Comparison of ENCODE assay signal across 9 mouse cellular contexts in genomic region chr3:79994029-79994539, GRCm38 (mm10).
DNase-seq lines count a peak whose midpoint lies in the region; ATAC-seq and TF ChIP-seq lines count a peak whose summit lies in the region.
"Had no signal": no experiment of that assay in that cellular context is flagged by ENCODE, and none has a peak within 500 bp of the region (broad histone marks: within the 10 kb centered on the region; RNA-seq: fewer than 3 reads in every experiment).

No protein-coding gene starts in this region.

- 8% methylated on average over 5 of the region's 5 CpGs for WGBS in lung, postnatal 0 days
- 17% methylated on average over 5 of the region's 5 CpGs for WGBS in stomach, embryonic 16.5 days
- 73% methylated on average over 5 of the region's 5 CpGs for WGBS in forebrain, postnatal 0 days
- WGBS in midbrain, embryonic 13.5 days, result 77% methylated on average over 5 of the region's 5 CpGs

- H3K4me3 ChIP-seq in lung, postnatal 0 days (ENCODE audit: low read depth, low read length), result no peak overlapping the region
- peak overlapping the region; percentile 54 for H3K4me3 ChIP-seq in erythroblast, embryonic 14.5 days (replicated peaks)
- no peak overlapping the region for H3K4me3 ChIP-seq in stomach, embryonic 16.5 days (replicated peaks; ENCODE audit: low read length)
- no peak overlapping the region for H3K4me3 ChIP-seq in forebrain, postnatal 0 days (ENCODE audit: low read depth, low read length)
- H3K4me3 ChIP-seq in midbrain, embryonic 13.5 days (replicated peaks), result no peak overlapping the region

- H3K9ac ChIP-seq in lung, postnatal 0 days (replicated peaks; ENCODE audit: low read depth), result no peak overlapping the region
- H3K9ac ChIP-seq in stomach, embryonic 16.5 days (ENCODE audit: low read length), result no peak overlapping the region
- H3K9ac ChIP-seq in forebrain, postnatal 0 days, result no peak overlapping the region
- H3K9ac ChIP-seq in midbrain, embryonic 13.5 days (replicated peaks), result no peak overlapping the region

- H3K4me1 ChIP-seq in lung, postnatal 0 days (ENCODE audit: insufficient read depth, low read depth, low read length), result no peaks in the 10 kb centered on the region
- peaks cover 48% of the 10 kb centered on the region for H3K4me1 ChIP-seq in erythroblast, embryonic 14.5 days (ENCODE audit: control insufficient read depth)
- H3K4me1 ChIP-seq in stomach, embryonic 16.5 days (ENCODE audit: control insufficient read depth, insufficient read depth, low read length), result peaks cover 12% of the 10 kb centered on the region
- no peaks in the 10 kb centered on the region for H3K4me1 ChIP-seq in forebrain, postnatal 0 days (ENCODE audit: insufficient read depth)
- H3K4me1 ChIP-seq in midbrain, embryonic 13.5 days (replicated peaks), result no peaks in the 10 kb centered on the region

- peak; percentile 67 for ATAC-seq in lung, postnatal 0 days
- peak; percentile 56 for ATAC-seq in stomach, embryonic 16.5 days (ENCODE audit: insufficient read depth, low FRiP score)
- ATAC-seq in forebrain, postnatal 0 days, result no peak
- ATAC-seq in midbrain, embryonic 13.5 days, result no peak
- ATAC-seq: hindbrain, embryonic 16.5 days had no signal

- TF ChIP-seq CTCF in lung, postnatal 0 days (IDR thresholded peaks at IDR 0.05), result no peak
- no peak for TF ChIP-seq CTCF in forebrain, postnatal 0 days (IDR thresholded peaks at IDR 0.05; ENCODE audit: low read depth)

- TF ChIP-seq EP300 in lung, postnatal 0 days (IDR thresholded peaks at IDR 0.05), result peak; percentile 69

- DNase-seq in lung, postnatal 0 days (ENCODE audit: low spot score), result peak; percentile 58
- no peak for DNase-seq in lung, postnatal 25 days (ENCODE audit: low spot score)
- peak; percentile 80 for DNase-seq in liver
- DNase-seq in forebrain, postnatal 0 days, result no peak
- DNase-seq in gastrocnemius, postnatal 36 days, result no peak

- no peak overlapping the region for H3K27ac ChIP-seq in lung, postnatal 0 days (ENCODE audit: low read length)
- peak overlapping the region; percentile 64 for H3K27ac ChIP-seq in stomach, embryonic 16.5 days (ENCODE audit: low read length)
- H3K27ac ChIP-seq in forebrain, postnatal 0 days (ENCODE audit: low read depth, low read length), result no peak overlapping the region
- no peak overlapping the region for H3K27ac ChIP-seq in midbrain, embryonic 13.5 days

- H3K36me3 ChIP-seq in lung, postnatal 0 days (ENCODE audit: insufficient read depth, low read length), result no peaks in the 10 kb centered on the region
- H3K36me3 ChIP-seq in erythroblast, embryonic 14.5 days (ENCODE audit: control insufficient read depth), result no peaks in the 10 kb centered on the region
- H3K36me3 ChIP-seq in stomach, embryonic 16.5 days (ENCODE audit: control insufficient read depth, insufficient read depth, low read length), result no peaks in the 10 kb centered on the region
- no peaks in the 10 kb centered on the region for H3K36me3 ChIP-seq in forebrain, postnatal 0 days (ENCODE audit: insufficient read depth)
- no peaks in the 10 kb centered on the region for H3K36me3 ChIP-seq in midbrain, embryonic 13.5 days

- H3K9me3 ChIP-seq in lung, postnatal 0 days (ENCODE audit: low read length), result no peaks in the 10 kb centered on the region
- H3K9me3 ChIP-seq in erythroblast, embryonic 14.5 days (ENCODE audit: control insufficient read depth, low read length), result no peaks in the 10 kb centered on the region
- no peaks in the 10 kb centered on the region for H3K9me3 ChIP-seq in stomach, embryonic 16.5 days (replicated peaks; ENCODE audit: control insufficient read depth, low read length)
- no peaks in the 10 kb centered on the region for H3K9me3 ChIP-seq in forebrain, postnatal 0 days (ENCODE audit: low read length)
- H3K9me3 ChIP-seq in midbrain, embryonic 13.5 days, result no peaks in the 10 kb centered on the region

- intact Hi-C loops in gastrocnemius, postnatal 36 days (cut with DNase I), result no loop called here

- H3K27me3 ChIP-seq in lung, postnatal 0 days (replicated peaks; ENCODE audit: insufficient read depth, low read length), result no peaks in the 10 kb centered on the region
- no peaks in the 10 kb centered on the region for H3K27me3 ChIP-seq in erythroblast, embryonic 14.5 days (ENCODE audit: control insufficient read depth)
- H3K27me3 ChIP-seq in stomach, embryonic 16.5 days (ENCODE audit: control insufficient read depth, insufficient read depth, low read length), result no peaks in the 10 kb centered on the region
- no peaks in the 10 kb centered on the region for H3K27me3 ChIP-seq in forebrain, postnatal 0 days (ENCODE audit: insufficient read depth, low read length)
- no peaks in the 10 kb centered on the region for H3K27me3 ChIP-seq in midbrain, embryonic 13.5 days

- no peak overlapping the region for H3K4me2 ChIP-seq in lung, postnatal 0 days (replicated peaks; ENCODE audit: low read depth, low read length)
- no peak overlapping the region for H3K4me2 ChIP-seq in stomach, embryonic 16.5 days (ENCODE audit: low read depth, low read length)
- H3K4me2 ChIP-seq in forebrain, postnatal 0 days (ENCODE audit: low read depth), result no peak overlapping the region
- H3K4me2 ChIP-seq in midbrain, embryonic 13.5 days (replicated peaks), result no peak overlapping the region

Comparison
In these comparisons a context has a peak if more than half of its experiments do, and no peak if none do; other contexts are left out.
1. DNase-seq: peak in lung, postnatal 0 days (single experiment) and liver (single experiment); none in lung, postnatal 25 days (single experiment), forebrain, postnatal 0 days (single experiment) and gastrocnemius, postnatal 36 days (0 of 2).
2. ATAC-seq: peak in lung, postnatal 0 days (single experiment) and stomach, embryonic 16.5 days (single experiment); none in forebrain, postnatal 0 days (single experiment) and midbrain, embryonic 13.5 days (single experiment).